In genomic region chr3:88162811-88163210, GRCm38 (mm10) we compare ENCODE assay signal across 20 mouse cellular contexts. TPM values are rescaled to one million over a fixed set of nuclear protein-coding genes. Genes with fewer than 3 reads are reported as not detected.
A peak's percentile ranks its signal among the peaks of the same experiment; 100 is the strongest.
DNase-seq lines count a peak whose midpoint lies in the region; ATAC-seq and TF ChIP-seq lines count a peak whose summit lies in the region.
"Had no signal": no experiment of that assay in that cellular context is flagged by ENCODE, and none has a peak within 500 bp of the region (broad histone marks: within the 10 kb centered on the region; RNA-seq: fewer than 3 reads in every experiment).

No protein-coding gene starts in this region.

- DNase-seq in cerebellum, adult 2 months, result no peak
- DNase-seq in cerebellum, postnatal 4 days (ENCODE audit: low spot score in 2 of 2), result no peak
- DNase-seq in heart, adult 11 months, result peak; percentile 89
- no peak for DNase-seq in heart, postnatal 14 days
- no peak for DNase-seq in hindbrain, postnatal 0 days (ENCODE audit: low spot score)
- no peak for DNase-seq in natural killer cell, adult 2 months (ENCODE audit: low spot score in 2 of 2)
- DNase-seq: adrenal gland, postnatal 10 days; kidney, adult 2 months had no signal

- intact Hi-C loops in heart, postnatal 14 days (cut with DNase I), result no loop called here

- peak overlapping the region; percentile 13; the same call in 1 of the 2 replicates for H3K9ac ChIP-seq in hindbrain, embryonic 12.5 days
- H3K9ac ChIP-seq in hindbrain, postnatal 0 days (replicated peaks; ENCODE audit: low read length), result no peak overlapping the region
- H3K9ac ChIP-seq: forebrain, embryonic 13.5 days; heart, embryonic 13.5 days; hindbrain, embryonic 14.5 days had no signal

- peak overlapping the region; percentile 78 for H3K27ac ChIP-seq in cerebellum, adult 2 months (ENCODE audit: insufficient read depth, low read length)
- H3K27ac ChIP-seq in hindbrain, embryonic 12.5 days, result no peak overlapping the region
- no peak overlapping the region for H3K27ac ChIP-seq in hindbrain, postnatal 0 days
- 0 out of 2 replicates have a peak overlapping the region, but pooled peaks have one; percentile 59 for H3K27ac ChIP-seq in olfactory bulb, adult 2 months (ENCODE audit: insufficient read depth, low read depth, low read length)
- H3K27ac ChIP-seq: forebrain, embryonic 10.5 days; forebrain, embryonic 13.5 days; heart, embryonic 13.5 days; hindbrain, embryonic 10.5 days; hindbrain, embryonic 14.5 days had no signal

- no peak overlapping the region for H3K4me3 ChIP-seq in cerebellum, adult 2 months (replicated peaks; ENCODE audit: insufficient read depth, low read depth, low read length)
- no peak overlapping the region for H3K4me3 ChIP-seq in hindbrain, embryonic 12.5 days
- H3K4me3 ChIP-seq in hindbrain, postnatal 0 days (ENCODE audit: low read length), result no peak overlapping the region
- H3K4me3 ChIP-seq in olfactory bulb, adult 2 months (ENCODE audit: insufficient read depth, low read depth, low read length), result no peak overlapping the region
- H3K4me3 ChIP-seq: forebrain, embryonic 10.5 days; forebrain, embryonic 13.5 days; heart, embryonic 13.5 days; hindbrain, embryonic 10.5 days had no signal

- H3K4me1 ChIP-seq in cerebellum, adult 2 months (ENCODE audit: control insufficient read depth, insufficient read depth, low read length), result peaks cover 64% of the 10 kb centered on the region
- H3K4me1 ChIP-seq in hindbrain, embryonic 12.5 days, result peaks cover 3% of the 10 kb centered on the region
- no peaks in the 10 kb centered on the region for H3K4me1 ChIP-seq in hindbrain, postnatal 0 days (ENCODE audit: insufficient read depth, low read length)
- H3K4me1 ChIP-seq in olfactory bulb, adult 2 months (ENCODE audit: control insufficient read depth, insufficient read depth, low read length), result peaks cover 25% of the 10 kb centered on the region

- ATAC-seq in hindbrain, embryonic 12.5 days (ENCODE audit: low FRiP score), result no peak
- no peak for ATAC-seq in hindbrain, postnatal 0 days
- ATAC-seq: forebrain, embryonic 16.5 days; intestine, postnatal 0 days; Patski had no signal

- H3K27me3 ChIP-seq in cerebellum, adult 2 months (ENCODE audit: control insufficient read depth, insufficient read depth, low read length), result no peaks in the 10 kb centered on the region
- no peaks in the 10 kb centered on the region for H3K27me3 ChIP-seq in hindbrain, embryonic 12.5 days
- no peaks in the 10 kb centered on the region for H3K27me3 ChIP-seq in hindbrain, postnatal 0 days (ENCODE audit: insufficient read depth, low read length)
- H3K27me3 ChIP-seq: CH12.LX; forebrain, embryonic 13.5 days; heart, embryonic 13.5 days; Patski had no signal

- no peaks in the 10 kb centered on the region for H3K9me3 ChIP-seq in hindbrain, embryonic 12.5 days (replicated peaks)
- H3K9me3 ChIP-seq in hindbrain, postnatal 0 days (ENCODE audit: low read length), result no peaks in the 10 kb centered on the region
- H3K9me3 ChIP-seq: forebrain, embryonic 10.5 days; forebrain, embryonic 13.5 days; G1E; heart, embryonic 13.5 days; hindbrain, embryonic 10.5 days had no signal

- no peak overlapping the region for H3K4me2 ChIP-seq in hindbrain, embryonic 12.5 days (replicated peaks)
- no peak overlapping the region for H3K4me2 ChIP-seq in hindbrain, postnatal 0 days (ENCODE audit: low read depth, low read length)
- H3K4me2 ChIP-seq: forebrain, embryonic 13.5 days; heart, embryonic 13.5 days; hindbrain, embryonic 14.5 days had no signal

- peaks cover 79% of the 10 kb centered on the region for H3K36me3 ChIP-seq in hindbrain, embryonic 12.5 days
- peaks cover 68% of the 10 kb centered on the region for H3K36me3 ChIP-seq in hindbrain, postnatal 0 days (ENCODE audit: insufficient read depth, low read length)

- TF ChIP-seq CTCF in cerebellum, adult 2 months (IDR thresholded peaks at IDR 0.05; ENCODE audit: borderline replicate concordance, insufficient read depth, low read depth, low read length), result no peak
- no peak for TF ChIP-seq CTCF in hindbrain, postnatal 0 days (IDR thresholded peaks at IDR 0.05; ENCODE audit: low read depth)
- no peak for TF ChIP-seq CTCF in olfactory bulb, adult 2 months (IDR thresholded peaks at IDR 0.05; ENCODE audit: insufficient read depth, low read depth, low read length)

- TF ChIP-seq POLR2A in cerebellum, adult 2 months (IDR thresholded peaks at IDR 0.05; ENCODE audit: borderline replicate concordance, insufficient read depth, low read length), result no peak
- TF ChIP-seq POLR2A in olfactory bulb, adult 2 months (IDR thresholded peaks at IDR 0.05; ENCODE audit: insufficient read depth, low read depth, low read length), result no peak

- WGBS in cerebellum, adult 2 months, result 66% methylated on average over 4 of the region's 4 CpGs
- WGBS in hindbrain, embryonic 12.5 days, result 75% methylated on average over 4 of the region's 4 CpGs
- WGBS in hindbrain, postnatal 0 days, result 59% methylated on average over 4 of the region's 4 CpGs
- WGBS in olfactory bulb, adult 2 months, result 64% methylated on average over 4 of the region's 4 CpGs

RNA-seq across cellular contexts. Expression of gene Mef2d, which starts 20.6 kb away (rescaled TPM):
- 102 and 116 TPM in 2 replicates for polyA plus RNA-seq in cerebellum, adult 2 months (2012; rRNA removed)
- total RNA-seq in heart, postnatal 14 days (2021), result 100 to 1,000 TPM; 128 to 130 TPM
- polyA plus RNA-seq in hindbrain, embryonic 12.5 days (2016; fragmentation: Nextera tagmentation; extraction: Ambion mirVana), result 17.7 and 20.7 TPM in 2 replicates
- total RNA-seq in hindbrain, postnatal 0 days (2014; rRNA removed), result 44.0 and 50.3 TPM in 2 replicates
- 13.4 and 19.2 TPM in 2 replicates for polyA plus RNA-seq in hindbrain, postnatal 0 days (2015; fragmentation: Nextera tagmentation; extraction: Ambion mirVana)
- 460 TPM in 1 of 2 replicates, not detected in the other for polyA plus RNA-seq in olfactory bulb, adult 2 months (2012; ENCODE audit: insufficient read depth, insufficient read length, low replicate concordance, missing spikeins)

Comparison
In these comparisons a context has a peak if more than half of its experiments do, and no peak if none do; other contexts are left out.
1. H3K27ac ChIP-seq: peak in cerebellum, adult 2 months (single experiment) and olfactory bulb, adult 2 months (single experiment); none in hindbrain, embryonic 12.5 days (single experiment) and hindbrain, postnatal 0 days (single experiment).